Mouse (Mus musculus) CH12.LX (cell line): Measurements from ENCODE around the gene Luc7l3.

Experiments
- ELF1 ChIP-seq: IDR thresholded peaks from 2 replicates; pipeline ENCODE4 v1.6.1; 2014; ENCODE audit warnings: low read depth, mild to moderate bottlenecking, inconsistent platforms, low read length, improper control_type of control experiment
- EP300 ChIP-seq: IDR thresholded peaks from 2 replicates; pipeline ENCODE4 v1.6.1; 2011; ENCODE audit warnings: low read length, improper control_type of control experiment
- HCFC1 ChIP-seq: IDR thresholded peaks from 2 replicates; pipeline ENCODE4 v1.6.1; 2012; ENCODE audit warnings: low read depth, mild to moderate bottlenecking, inconsistent platforms, low read length, improper control_type of control experiment
- MXI1 ChIP-seq: IDR thresholded peaks from 2 replicates; pipeline ENCODE4 v1.6.1; 2011; ENCODE audit warnings: mild to moderate bottlenecking, low read depth, low read length, improper control_type of control experiment
- POLR2A ChIP-seq: IDR thresholded peaks from 2 replicates; pipeline ENCODE4 v1.6.1; 2011; ENCODE audit warnings: low read depth, mild to moderate bottlenecking, improper control_type of control experiment, low read length
- RAD21 ChIP-seq: IDR thresholded peaks from 2 replicates; pipeline ENCODE4 v1.6.1; 2011; ENCODE audit warnings: low read depth, mild to moderate bottlenecking, low read length, improper control_type of control experiment, moderate library complexity
- TCF12 ChIP-seq: IDR thresholded peaks from 2 replicates; pipeline ENCODE4 v1.6.1; 2014; ENCODE audit warnings: low read depth, mild to moderate bottlenecking, inconsistent platforms, low read length, improper control_type of control experiment
- ZMIZ1 ChIP-seq: IDR thresholded peaks from 2 replicates; pipeline ENCODE4 v1.6.1; 2012; ENCODE audit warnings: low read depth, mild to moderate bottlenecking, inconsistent platforms, low read length, improper control_type of control experiment

- TF ChIP-seq TCF12 (no peak), MXI1 (no peak), ELF1 (no peak), RAD21 (no peak), EP300 (no peak), HCFC1 (no peak), POLR2A (no peak; the same call in 1 of the 2 replicates), ZMIZ1 (no peak)
These were observed 35.8 kb downstream of the Luc7l3 start for GRCm38 (mm10) chr11:94285886-94286574.
